Mouse (Mus musculus): ENCODE measurements around the gene B3gat3.
"Not testable (repeated sequence)": the region's sequence is repeated elsewhere in the genome, so short reads cannot be mapped to it uniquely, and the experiment has no call there.

The B3gat3 gene

DNA sequence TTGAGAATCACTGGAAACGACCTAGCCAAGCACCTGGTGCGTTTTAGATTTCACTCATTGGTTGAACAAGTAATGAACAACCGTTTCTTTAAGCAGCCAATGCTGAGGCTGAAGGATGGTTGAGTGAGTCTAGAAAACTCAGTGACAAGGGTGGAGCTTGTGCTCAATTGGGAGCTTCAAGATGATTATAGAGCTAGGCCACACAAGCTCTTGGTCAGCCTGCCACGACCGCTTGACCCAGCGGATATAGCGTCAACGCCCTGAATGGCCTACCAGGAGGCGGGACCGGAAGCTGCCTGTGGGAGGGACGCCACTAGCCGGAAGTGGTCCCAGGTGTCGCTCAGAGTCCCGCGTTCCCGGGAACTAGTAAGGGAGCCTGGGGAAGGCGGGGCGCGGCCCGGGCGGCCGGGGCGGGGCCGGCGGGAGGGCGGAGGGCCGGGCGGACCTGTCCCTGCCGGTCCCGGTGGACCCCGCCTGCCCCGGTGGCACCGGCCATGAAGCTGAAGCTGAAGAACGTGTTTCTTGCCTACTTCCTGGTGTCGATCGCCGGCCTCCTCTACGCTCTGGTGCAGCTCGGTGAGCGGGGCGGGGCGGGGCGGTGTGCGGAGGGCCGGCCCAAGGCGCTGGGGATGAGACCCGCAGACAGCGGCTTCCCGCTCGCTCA lies at the start of gene B3gat3:
Gene B3gat3 (plus strand): TSS at position 302 of the 664 bp plus-strand sequence.
- DNase-seq (ENCODE audit: low read depth, low spot score) = peak; percentile 85

DNA sequence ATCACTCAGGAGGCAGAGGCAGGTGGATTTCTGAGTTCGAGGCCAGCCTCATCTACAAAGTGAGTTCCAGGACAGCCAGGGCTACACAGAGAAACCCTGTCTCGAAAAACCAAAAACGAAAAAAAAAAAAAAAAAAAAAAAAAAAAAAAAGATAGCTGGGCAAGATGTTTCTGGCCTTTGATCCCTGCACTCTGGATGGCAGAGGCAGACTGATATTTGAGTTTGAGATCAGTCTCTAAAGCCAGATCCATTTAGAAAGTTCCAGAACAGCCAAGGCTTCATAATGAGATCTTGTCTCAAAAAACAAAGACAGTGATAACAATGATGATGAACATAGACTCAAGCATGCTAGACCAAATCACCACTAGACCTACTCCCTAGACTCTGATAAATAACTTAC lies 49.8 kb upstream of the B3gat3 start:
- not testable (repeated sequence) for DNase-seq (ENCODE audit: low read depth, low spot score)

DNA sequence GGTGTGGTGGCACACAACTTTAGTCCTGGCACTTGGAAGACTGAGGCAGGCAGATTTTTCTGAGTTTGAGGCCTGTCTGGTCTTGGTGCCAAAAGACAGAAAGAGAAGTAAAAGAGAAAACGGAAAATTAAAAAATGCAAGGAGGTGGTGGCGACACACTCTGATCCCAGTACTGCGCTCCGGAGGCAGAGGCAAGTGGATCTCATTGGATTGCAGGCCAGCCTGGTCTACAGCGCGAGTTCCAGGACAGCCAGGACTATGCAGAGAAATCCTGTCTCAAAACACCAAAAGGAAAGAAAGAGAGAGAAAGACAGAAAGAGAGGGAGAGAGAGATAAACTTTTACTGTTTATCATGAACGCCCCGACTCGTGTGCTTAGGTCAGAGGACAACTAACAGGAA lies 49.3 kb upstream of the B3gat3 start:
- DNase-seq (ENCODE audit: low read depth, low spot score) = no peak

DNA sequence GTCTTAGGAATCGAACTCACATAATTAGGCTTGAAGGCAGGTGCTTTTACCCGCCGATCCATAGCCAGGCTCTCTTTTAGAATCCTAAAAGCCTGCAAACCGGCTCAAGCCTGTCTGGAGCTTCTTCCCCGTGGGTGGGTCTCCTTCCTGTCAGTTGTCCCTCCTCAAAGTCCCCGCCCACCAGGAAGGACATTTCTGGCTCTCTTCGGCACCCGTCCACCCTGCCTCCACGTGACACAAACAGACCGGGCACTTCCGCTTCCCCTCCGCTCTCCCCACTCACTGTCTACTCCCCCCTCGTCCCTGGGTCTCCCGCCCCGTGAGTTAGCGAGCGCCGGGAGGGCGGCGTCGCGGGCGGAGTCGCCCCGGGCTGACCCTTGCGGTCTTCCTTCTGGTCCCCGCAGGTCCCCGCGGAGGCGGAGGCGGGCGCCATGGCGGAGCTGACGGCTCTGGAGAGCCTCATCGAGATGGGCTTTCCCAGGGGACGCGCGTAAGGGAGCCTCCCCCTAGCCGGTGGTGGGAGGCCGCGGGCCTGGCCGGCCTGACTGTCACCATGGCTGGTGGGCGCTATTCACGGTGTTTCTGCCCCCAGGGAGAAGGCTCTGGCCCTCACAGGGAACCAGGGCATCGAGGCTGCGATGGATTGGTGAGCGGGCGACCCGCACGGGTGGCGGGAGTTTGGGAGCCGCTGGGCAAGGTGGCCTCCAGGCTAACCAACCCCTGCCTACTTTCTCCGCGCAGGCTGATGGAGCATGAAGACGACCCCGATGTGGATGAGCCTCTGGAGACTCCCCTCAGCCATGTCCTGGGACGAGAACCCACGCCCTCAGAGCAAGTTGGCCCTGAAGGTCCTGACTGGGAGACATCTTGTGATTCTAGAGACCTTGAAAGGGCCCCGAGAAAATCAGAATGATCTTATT lies 48.6 kb upstream of the B3gat3 start, which contains the start of gene Ubxn1:
Gene Ubxn1 (plus strand): TSS at position 230 of the 920 bp plus-strand sequence.
- peak; percentile 94 for DNase-seq (ENCODE audit: low read depth, low spot score)

DNA sequence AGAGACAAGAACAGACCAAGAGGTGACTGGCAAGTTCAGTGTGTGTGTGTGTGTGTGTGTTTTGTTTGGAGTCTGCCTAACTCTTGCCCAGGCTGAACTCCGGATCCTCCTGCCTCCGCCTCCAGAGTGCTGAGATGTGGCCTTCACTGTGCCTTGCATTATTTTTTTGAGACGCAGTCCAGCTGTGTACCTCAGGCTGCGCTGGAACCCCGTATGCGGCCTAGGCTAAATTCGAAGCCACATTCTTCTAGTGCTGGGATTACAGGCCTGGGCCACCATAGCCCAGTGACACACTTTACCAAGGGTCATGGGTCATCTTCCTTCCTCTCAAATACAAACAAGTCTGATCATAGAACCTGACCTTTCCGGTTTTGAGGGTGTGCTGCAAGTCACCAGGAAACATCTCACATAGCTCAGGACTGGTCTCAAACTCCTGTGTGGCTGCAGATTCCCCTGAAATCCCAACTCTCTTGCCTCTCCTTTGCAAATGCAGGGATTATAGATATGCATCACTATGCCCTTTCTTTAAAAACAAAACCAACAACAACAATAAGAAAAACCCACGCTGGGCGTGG lies 47.8 kb upstream of the B3gat3 start:
- no peak for DNase-seq (ENCODE audit: low read depth, low spot score)

DNA sequence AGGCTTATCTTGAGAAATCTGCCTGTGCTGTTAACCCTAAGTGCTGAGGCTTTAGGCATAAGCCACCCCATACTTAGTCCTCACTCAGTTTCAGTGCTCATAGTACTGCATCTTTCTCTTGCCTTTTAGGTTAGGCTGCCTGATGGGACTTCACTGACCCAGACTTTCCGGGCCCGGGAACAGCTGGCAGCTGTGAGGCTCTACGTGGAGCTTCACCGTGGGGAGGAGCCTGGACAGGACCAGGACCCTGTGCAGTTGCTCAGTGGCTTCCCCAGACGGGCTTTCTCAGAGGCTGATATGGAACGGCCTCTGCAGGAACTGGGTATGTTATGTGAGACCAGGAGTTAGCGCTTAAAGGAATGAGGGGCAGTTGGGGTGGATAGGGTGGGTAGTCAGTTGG lies 45.1 kb upstream of the B3gat3 start:
- no peak for DNase-seq (ENCODE audit: low read depth, low spot score)

DNA sequence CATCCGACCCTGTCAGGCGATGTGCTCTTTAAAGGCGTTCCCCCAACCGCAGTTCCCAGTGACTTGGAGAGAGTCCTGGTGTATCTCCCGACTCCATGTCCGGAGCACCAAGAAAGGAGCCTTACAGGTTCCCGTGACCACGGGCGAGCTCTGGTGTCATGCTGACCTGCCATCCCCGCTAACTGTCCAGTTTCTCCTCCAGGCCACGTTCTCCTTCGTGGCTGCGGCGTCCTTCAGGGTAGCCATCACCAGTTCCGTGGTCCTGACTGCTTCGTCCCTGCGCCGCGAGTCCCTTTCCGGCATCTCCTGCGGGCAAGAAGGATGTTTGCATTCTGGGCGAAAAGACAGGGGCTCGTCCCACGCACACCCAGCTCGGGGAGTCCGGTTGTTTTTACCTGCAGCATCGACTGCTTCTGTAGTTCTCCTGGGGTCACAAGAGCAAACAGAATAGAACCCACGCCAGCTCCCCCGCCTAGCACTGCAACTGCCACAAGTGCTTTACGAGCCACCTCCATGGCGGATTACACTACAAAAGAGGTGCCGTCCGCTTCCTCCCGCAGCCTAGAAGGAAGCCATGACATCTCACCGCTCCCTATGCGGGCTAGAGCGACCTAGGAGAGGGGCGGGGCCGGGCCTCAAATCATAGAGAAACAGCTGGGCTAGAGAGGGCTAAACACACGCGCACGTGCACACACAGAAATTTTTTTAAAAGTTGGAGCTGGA lies 39.7 kb upstream of the B3gat3 start, which contains the start of gene Uqcc3:
Gene Uqcc3 (minus strand): TSS at position 613 of the 723 bp plus-strand sequence.
- peak; percentile 92 for DNase-seq (ENCODE audit: low read depth, low spot score)

DNA sequence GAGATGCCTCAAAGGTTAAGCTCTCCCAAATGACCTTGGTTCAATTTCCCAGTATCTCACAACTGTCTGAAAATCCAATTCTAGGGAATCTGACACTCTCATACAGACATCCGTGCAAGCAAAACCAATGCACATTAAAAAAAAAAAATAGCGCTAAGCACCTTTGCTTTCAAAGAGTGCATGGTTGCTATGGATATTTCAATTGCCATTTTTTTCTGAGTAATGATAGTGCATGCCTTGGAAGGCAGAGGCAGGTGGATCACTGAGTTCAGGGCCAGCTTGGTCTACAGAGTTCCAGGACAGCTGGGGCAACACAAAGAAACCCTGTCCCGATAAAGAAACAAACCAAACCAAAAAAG lies 39.2 kb upstream of the B3gat3 start:
- DNase-seq (ENCODE audit: low read depth, low spot score) = no peak

DNA sequence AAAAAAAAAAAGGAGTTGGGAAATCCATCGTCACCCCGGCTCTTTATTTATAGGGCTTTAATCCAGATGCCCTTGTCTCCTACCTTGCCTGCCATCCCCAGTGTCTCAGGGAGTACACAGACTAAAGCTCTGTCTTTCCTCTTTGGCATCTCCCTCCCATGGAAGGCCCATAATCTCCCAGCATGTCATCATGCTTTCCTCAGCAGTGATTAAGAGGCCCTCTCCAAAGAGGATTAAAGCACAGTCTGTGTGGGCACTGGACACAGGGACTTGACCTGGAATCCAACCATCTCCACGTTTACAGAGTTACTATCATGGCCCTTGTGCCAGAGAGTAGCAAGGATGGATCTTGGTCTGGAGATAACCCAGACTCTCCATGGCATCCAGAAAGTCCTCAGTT lies 36.6 kb upstream of the B3gat3 start, which contains the start of the genes Lbhd1 and Gm49403:
Gene Lbhd1 (plus strand): TSS at position 117 of the 400 bp plus-strand sequence.
Gene Gm49403 (plus strand): TSS at position 315 of the 400 bp plus-strand sequence.
- DNase-seq (ENCODE audit: low read depth, low spot score) = no peak

DNA sequence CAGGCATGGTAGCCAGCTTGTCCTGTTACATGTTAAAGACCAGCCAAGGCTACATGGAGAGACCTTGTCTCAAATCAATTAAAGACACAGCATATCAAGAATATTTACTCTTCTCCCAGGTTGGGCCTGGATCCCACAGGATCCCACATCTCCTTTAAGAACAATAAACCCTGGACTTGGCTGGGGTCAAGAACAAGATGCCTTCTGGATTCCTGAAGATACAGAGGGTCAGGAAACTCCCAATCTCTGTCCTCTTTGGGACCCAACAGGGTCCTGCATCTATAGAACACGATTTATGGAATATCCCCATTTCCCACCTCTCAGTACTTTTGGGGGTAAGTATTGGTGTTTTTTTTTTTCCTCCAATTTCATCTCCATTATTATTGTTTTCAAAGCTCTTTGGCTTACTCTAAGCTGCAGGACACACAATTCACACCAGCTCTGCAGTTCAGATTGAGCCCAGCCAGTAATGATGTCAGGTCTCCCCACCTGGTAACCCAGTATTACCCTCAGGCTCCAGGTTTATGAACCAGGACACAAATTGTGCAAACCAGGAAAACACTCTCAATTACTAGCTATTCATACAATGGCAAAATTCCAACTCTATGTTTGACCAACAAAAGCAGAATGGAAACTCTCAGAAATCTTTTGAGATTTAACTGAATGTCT lies 33.1 kb upstream of the B3gat3 start:
- DNase-seq (ENCODE audit: low read depth, low spot score) = no peak

DNA sequence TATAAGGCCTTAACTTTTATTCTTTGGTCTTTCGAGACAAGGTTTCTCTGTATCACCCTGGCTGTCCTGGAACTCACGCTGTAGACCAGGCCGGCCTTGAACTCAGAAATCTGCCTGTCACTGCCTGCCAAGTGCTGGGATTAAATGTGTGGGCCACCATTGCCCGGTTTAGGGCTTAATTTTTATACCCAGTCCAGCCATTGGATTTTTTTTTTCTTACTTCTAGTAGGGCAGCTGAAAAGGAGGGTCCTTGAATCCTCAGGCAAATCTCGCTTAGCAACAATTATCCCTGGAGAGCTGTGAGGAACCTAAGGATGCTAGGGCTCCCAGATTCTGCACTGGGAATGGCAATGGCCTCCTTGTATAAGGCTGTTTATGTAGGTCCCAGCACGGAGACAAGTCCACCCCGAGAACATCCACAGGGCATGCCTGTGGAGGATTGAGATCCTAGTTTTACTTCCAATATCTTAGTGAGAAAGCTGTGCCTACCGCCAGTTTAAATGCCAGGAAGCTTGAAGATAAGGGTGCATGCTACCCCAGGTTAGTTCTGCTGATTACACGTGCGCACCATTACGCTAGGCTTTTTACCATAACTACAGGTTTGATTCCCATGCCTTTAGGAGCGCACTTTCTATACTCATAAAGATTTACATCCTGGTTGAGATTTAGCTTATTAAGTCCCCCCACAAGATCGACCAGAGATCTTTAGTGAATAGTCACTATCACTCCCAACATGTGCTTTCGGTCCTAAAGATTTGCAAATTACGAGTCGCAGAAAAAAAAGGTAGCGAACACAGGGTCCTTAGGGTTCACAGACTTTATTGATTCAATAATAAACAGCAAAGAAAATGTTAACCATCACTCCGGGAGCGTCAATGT lies 32.4 kb upstream of the B3gat3 start:
- DNase-seq (ENCODE audit: low read depth, low spot score) = no peak

DNA sequence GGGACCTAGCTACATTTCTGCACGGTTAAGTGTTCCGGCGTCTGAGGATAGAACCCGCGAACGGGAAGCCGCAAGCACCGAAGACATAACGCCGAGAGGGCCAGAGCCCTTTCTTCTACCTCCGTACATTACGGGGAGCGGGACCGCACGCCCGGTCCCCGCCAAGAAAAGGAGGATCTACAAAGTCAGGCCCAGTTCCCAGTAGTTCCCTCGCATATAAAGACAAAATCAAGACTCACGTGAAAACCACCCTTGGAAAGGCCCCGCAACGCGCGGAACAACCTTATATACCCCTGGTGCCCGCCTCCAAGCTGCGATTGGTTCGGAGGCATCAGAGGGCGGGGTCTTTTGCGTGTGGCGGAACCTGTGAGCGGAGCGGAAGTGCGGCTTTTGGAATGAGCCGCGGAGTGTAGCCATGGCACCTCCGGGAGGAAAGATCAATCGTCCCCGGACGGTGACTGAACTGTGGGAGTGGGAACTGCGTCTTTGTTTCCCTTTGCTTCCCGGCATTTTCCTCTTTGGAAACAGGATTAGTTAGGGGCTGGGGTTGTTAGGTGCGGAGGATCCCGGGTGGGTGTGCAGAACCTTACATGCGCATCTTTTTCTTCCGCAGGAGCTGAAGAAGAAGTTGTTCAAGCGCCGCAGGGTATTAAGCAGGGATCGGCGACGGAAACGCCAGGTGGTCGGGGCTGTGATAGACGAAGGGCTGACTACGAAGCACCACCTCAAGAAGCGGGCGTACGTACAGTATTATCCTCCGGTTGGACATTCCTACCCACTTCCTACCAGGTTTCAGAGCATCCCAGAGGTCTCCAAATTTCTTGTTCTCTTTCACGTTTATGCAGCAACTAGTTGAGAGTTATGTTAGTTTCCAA lies 31.4 kb upstream of the B3gat3 start, which contains the start of the genes 1810009A15Rik and Gm49416:
Gene 1810009A15Rik (plus strand): TSS at position 343 of the 875 bp plus-strand sequence.
Gene Gm49416 (plus strand): TSS at position 416 of the 875 bp plus-strand sequence.
- peak; percentile 96 for DNase-seq (ENCODE audit: low read depth, low spot score)

DNA sequence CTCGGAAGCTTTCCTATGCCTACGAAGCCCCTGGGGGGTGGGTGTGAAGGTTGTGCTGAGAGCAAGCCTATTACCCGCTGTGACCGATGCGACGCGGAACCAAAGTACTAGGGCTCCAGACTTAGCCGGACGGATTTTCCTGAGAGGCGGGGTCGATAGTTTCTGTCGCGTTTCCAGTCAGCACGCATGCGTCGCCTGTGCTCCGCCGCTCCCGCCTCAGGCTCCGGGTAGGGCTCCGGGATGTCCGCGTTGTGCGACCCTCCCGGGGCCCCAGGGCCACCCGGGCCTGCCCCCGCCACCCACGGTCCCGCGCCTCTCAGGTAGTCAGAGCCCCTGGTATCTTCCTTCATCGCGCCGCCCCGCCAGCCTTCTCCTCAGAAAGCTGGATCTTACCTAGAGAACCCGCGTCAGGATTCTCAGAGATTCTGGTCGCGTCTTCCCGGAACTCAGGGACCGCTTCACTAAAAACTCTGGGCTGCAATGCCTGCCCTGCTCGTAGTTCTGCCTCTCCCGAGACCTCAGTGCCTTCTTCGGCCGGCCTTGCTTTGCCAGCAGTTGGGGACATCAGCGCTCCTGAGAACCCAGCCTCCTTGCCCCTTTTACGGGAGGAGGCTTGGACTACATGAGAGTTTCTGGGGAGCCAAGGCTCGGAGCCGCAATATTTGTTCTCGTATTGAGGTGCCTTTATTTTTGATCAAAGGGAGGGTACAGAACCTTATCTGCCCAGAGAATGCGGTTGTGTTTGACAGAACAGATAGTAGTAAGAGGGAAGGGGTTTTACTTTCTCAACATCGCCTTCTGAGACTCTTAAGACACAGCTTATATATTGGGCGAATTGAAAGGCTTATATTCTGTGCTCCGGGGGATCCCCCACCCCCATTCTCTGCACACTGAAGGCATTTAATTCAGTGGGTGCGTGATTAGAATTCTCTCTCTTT lies 27.1 kb upstream of the B3gat3 start, which contains the start of gene Ints5:
Gene Ints5 (plus strand): TSS at position 177 of the 938 bp plus-strand sequence.
- DNase-seq (ENCODE audit: low read depth, low spot score) = peak; percentile 88

DNA sequence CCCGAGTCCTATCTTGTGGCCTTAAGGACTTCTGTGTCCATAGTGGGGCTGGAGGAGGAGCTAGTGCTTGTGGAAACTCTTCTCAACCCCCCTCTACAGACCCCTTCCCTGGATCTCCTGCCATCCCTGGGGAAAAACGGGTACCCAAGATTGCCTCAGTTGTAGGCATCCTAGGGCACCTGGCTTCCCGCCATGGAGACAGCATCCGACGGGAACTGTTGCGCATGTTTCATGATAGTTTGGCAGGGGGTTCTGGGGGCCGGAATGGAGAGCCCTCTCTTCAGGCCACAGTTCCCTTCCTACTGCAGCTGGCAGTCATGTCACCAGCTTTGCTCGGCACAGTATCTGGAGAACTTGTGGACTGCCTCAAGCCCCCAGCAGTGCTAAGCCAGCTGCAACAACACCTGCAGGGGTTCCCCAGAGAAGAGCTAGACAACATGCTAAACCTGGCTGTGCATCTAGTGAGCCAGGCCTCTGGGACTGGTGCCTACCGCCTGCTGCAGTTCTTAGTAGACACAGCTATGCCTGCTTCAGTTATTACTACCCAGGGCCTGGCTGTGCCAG lies 24.7 kb upstream of the B3gat3 start:
- no peak for DNase-seq (ENCODE audit: low read depth, low spot score)

DNA sequence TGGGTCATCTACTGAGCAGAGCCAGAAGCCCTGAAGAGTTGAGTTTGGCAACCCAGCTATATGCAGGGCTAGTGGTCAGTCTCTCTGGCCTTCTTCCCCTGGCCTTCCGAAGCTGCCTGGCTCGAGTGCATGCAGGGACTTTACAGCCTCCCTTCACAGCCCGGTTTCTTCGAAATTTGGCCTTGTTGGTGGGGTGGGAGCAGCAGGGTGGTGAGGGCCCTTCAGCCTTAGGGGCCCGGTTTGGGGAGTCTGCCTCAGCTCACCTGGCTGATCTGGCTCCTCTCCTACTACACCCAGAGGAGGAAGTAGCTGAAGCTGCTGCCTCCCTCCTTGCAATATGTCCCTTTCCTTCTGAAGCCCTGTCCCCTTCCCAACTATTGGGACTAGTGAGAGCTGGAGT lies 23.9 kb upstream of the B3gat3 start:
- not testable (repeated sequence) for DNase-seq (ENCODE audit: low read depth, low spot score)

DNA sequence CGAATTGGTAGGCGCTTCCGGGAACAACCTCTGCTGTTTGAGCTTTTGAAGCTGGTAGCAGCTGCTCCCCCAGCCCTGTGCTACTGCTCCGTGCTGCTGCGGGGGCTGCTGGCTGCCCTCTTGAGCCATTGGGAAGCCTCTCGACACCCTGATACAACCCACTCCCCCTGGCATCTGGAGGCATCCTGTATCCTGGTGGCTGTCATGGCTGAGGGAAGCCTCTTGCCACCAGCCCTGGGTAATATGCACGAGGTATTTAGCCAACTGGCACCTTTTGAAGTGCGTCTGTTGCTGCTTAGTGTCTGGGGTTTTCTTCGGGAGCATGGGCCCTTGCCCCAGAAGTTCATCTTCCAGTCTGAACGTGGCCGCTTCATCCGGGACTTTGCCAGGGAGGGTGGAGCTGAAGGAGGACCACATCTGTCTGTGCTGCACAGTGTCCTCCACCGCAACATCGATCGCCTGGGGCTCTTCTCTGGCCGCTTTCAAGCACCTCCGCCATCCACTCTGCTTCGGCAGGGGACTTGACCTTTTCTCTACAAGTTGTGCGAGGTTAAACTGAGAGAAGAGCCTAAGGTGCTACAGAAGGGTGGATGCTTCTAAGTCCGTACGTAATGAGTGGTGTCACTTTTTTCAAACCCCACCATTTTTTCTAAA lies 22.8 kb upstream of the B3gat3 start:
- DNase-seq (ENCODE audit: low read depth, low spot score) = not testable (repeated sequence)

Measured in CD4-positive helper T cell, adult 2 months (primary cell).